Mouse (Mus musculus): ENCODE data around the gene Inhbb. TPM values are rescaled to one million over a fixed set of nuclear protein-coding genes. Genes with fewer than 3 reads are reported as not detected.
A peak's percentile ranks its signal among the peaks of the same experiment; 100 is the strongest.

Inhbb gene
- polyA plus RNA-seq, 1 experiment from 2014 or later, result 0.73 TPM

- 70% methylated on average over 2 of the region's 2 CpGs for WGBS
- no peak overlapping the region for H3K4me2 ChIP-seq (replicated peaks)
- ATAC-seq (ENCODE audit: low FRiP score, low read depth), result no peak
Measured at GRCm38 (mm10) chr1:119398640-119399039, 23.4 kb downstream of the Inhbb start.

DNA sequence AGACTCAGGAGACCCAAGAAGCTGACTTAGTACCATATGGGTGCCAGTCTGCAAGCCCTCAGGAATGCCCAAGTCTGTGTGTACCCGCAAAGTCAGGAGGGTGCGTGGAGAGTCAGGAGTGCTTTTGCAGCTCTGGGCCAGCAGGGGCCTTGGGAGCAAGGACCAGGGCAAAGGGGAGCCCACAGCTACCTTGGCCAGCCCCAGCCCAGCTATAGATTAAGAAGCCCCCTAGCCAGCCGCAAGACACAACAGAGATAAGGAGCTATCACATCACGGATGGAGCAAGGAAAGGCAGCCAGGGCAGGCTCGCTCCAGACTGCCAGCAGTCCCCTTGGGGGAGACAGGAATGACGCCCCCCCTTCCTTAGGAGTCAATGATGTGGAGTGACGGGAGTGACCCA lies 24.2 kb downstream of the Inhbb start:
- no peak overlapping the region for H3K9ac ChIP-seq
- no peaks in the 10 kb centered on the region for H3K4me1 ChIP-seq
- H3K27ac ChIP-seq, result no peak overlapping the region
- H3K36me3 ChIP-seq, result no peaks in the 10 kb centered on the region
- WGBS, result 74% methylated on average over 7 of the region's 7 CpGs
- H3K4me2 ChIP-seq (replicated peaks), result no peak overlapping the region
- H3K4me3 ChIP-seq, result no peak overlapping the region
- H3K9me3 ChIP-seq, result no peaks in the 10 kb centered on the region
- peaks cover 4% of the 10 kb centered on the region; the same call in 1 of the 2 replicates for H3K27me3 ChIP-seq
- no peak for ATAC-seq (ENCODE audit: low FRiP score, low read depth)

More at GRCm38 (mm10) chr1:119398640-119399039, 23.4 kb downstream of the Inhbb start:
- Histone ChIP-seq H3K9ac (no peak overlapping the region), H3K27ac (no peak overlapping the region), H3K9me3 (no peaks in the 10 kb centered on the region), H3K4me3 (no peak overlapping the region), H3K36me3 (no peaks in the 10 kb centered on the region), H3K27me3 (no peaks in the 10 kb centered on the region), H3K4me1 (no peaks in the 10 kb centered on the region)

- no peaks in the 10 kb centered on the region for H3K36me3 ChIP-seq
- H3K9ac ChIP-seq, result no peak overlapping the region
- no peak overlapping the region for H3K4me3 ChIP-seq
- peaks cover 15% of the 10 kb centered on the region for H3K4me1 ChIP-seq
- H3K27me3 ChIP-seq, result peaks cover 23% of the 10 kb centered on the region
- WGBS, result 44% methylated on average over 3 of the region's 3 CpGs
- H3K27ac ChIP-seq, result no peak overlapping the region
- no peak overlapping the region for H3K4me2 ChIP-seq (replicated peaks)
- no peak for ATAC-seq (ENCODE audit: low FRiP score, low read depth)
- H3K9me3 ChIP-seq, result no peaks in the 10 kb centered on the region
Measured at GRCm38 (mm10) chr1:119391311-119391710, 30.7 kb downstream of the Inhbb start.

- H3K4me2 ChIP-seq (replicated peaks), result no peak overlapping the region
- no peak overlapping the region for H3K27ac ChIP-seq
- 51% methylated on average over 4 of the region's 4 CpGs for WGBS
- H3K4me3 ChIP-seq, result no peak overlapping the region
- peaks cover 23% of the 10 kb centered on the region for H3K27me3 ChIP-seq
- H3K9me3 ChIP-seq, result no peaks in the 10 kb centered on the region
- no peak overlapping the region for H3K9ac ChIP-seq
- no peak for ATAC-seq (ENCODE audit: low FRiP score, low read depth)
- no peaks in the 10 kb centered on the region for H3K36me3 ChIP-seq
- H3K4me1 ChIP-seq, result peaks cover 15% of the 10 kb centered on the region
Measured at GRCm38 (mm10) chr1:119390676-119391075, 31.4 kb downstream of the Inhbb start.

GRCm38 (mm10) chr1:119389771-119390500 lies 32.1 kb downstream of the Inhbb start:
- no peaks in the 10 kb centered on the region for H3K9me3 ChIP-seq
- WGBS, result 53% methylated on average over 7 of the region's 7 CpGs
- peaks cover 15% of the 10 kb centered on the region for H3K4me1 ChIP-seq
- H3K4me3 ChIP-seq, result no peak overlapping the region
- no peak overlapping the region for H3K9ac ChIP-seq
- H3K4me2 ChIP-seq (replicated peaks), result no peak overlapping the region
- no peak overlapping the region for H3K27ac ChIP-seq
- no peaks in the 10 kb centered on the region for H3K36me3 ChIP-seq
- peaks cover 23% of the 10 kb centered on the region for H3K27me3 ChIP-seq
- no peak for ATAC-seq (ENCODE audit: low FRiP score, low read depth)

DNA sequence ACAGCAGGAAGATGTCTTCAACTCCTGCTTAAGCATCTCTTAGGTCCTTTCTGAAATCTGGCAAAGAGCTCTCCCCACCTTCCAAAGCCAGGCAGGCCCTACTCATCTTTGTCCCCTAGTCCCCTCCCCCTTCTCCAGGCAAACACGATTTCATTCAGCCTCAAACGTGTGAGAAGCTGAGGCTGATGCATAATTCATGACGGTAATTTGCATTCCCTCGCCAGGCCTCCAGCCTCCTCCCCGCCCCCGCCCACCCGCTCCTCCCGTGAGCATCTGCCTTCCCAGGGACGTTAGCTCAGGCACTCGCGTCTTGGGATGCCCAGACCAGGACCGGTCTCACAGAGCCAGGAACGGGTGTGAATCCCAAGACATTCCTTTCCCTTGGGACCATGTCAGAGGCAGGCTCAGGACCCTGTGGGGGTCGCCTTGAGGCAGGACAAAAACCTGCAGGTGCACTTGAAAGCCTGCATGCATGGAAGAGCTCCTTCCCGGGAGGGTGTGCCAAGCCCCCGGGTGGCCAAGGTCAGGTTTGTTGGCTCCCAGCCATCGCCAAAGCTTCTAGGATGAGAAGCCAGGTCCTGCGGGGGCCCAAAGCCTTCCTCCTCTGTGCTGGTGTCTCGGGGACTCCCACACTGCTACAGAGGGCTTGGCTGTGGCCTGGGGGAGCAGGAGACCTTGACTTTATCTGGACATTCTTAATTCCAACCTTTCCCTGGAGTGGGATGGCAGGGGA lies 33.2 kb downstream of the Inhbb start:
- WGBS, result 6% methylated on average over 19 of the region's 19 CpGs
- Histone ChIP-seq H3K4me2 (replicated peaks) (peak overlapping the region; percentile 34; the same call in 1 of the 2 replicates), H3K9ac (no peak overlapping the region), H3K4me3 (no peak overlapping the region), H3K4me1 (peaks cover 15% of the 10 kb centered on the region), H3K27me3 (peaks cover 23% of the 10 kb centered on the region), H3K36me3 (no peaks in the 10 kb centered on the region), H3K9me3 (no peaks in the 10 kb centered on the region), H3K27ac (no peak overlapping the region)
- no peak for ATAC-seq (ENCODE audit: low FRiP score, low read depth)

DNA sequence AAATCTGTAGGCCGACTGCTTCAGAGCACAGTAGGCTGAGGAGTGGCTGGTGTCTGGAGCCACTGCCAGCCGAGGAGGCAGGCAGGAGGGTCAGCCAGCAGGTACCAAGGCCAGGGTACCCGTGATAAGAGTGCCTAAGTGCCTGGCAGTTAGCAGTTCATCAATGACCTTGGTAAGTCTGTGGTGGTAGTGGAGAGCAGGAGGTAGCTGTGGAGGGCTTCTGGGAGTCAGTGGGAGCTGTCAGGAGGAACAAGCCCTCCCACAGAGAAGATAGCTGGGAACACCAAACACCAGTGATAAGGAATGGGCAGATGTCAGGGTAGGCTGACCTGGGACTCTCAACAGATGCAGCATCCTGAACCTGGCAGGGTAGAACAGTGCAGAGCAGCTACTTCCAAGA lies 35.7 kb downstream of the Inhbb start:
- WGBS, result 80% methylated on average over 3 of the region's 3 CpGs
- Histone ChIP-seq H3K4me1 (peaks cover 10% of the 10 kb centered on the region), H3K4me2 (replicated peaks) (no peak overlapping the region), H3K27me3 (peaks cover 17% of the 10 kb centered on the region), H3K9me3 (no peaks in the 10 kb centered on the region), H3K4me3 (no peak overlapping the region), H3K36me3 (no peaks in the 10 kb centered on the region), H3K27ac (no peak overlapping the region), H3K9ac (no peak overlapping the region)
- no peak for ATAC-seq (ENCODE audit: low FRiP score, low read depth)

GRCm38 (mm10) chr1:119383916-119384315 lies 38.1 kb downstream of the Inhbb start:
- H3K9me3 ChIP-seq, result no peaks in the 10 kb centered on the region
- no peak overlapping the region for H3K4me3 ChIP-seq
- 76% methylated on average over 10 of the region's 10 CpGs for WGBS
- peaks cover 2% of the 10 kb centered on the region for H3K27me3 ChIP-seq
- no peak overlapping the region for H3K9ac ChIP-seq
- H3K4me1 ChIP-seq, result 0 out of 2 replicates have a peak, but pooled peaks cover 3% of the 10 kb centered on the region
- no peak for ATAC-seq (ENCODE audit: low FRiP score, low read depth)
- no peak overlapping the region for H3K4me2 ChIP-seq (replicated peaks)
- H3K27ac ChIP-seq, result no peak overlapping the region
- H3K36me3 ChIP-seq, result no peaks in the 10 kb centered on the region

- H3K27ac ChIP-seq, result no peak overlapping the region
- no peaks in the 10 kb centered on the region for H3K27me3 ChIP-seq
- H3K4me3 ChIP-seq, result no peak overlapping the region
- no peaks in the 10 kb centered on the region for H3K4me1 ChIP-seq
- no peak overlapping the region for H3K4me2 ChIP-seq (replicated peaks)
- 87% methylated on average over 4 of the region's 4 CpGs for WGBS
- no peaks in the 10 kb centered on the region for H3K9me3 ChIP-seq
- H3K9ac ChIP-seq, result no peak overlapping the region
- ATAC-seq (ENCODE audit: low FRiP score, low read depth), result no peak
- H3K36me3 ChIP-seq, result no peaks in the 10 kb centered on the region
Measured at GRCm38 (mm10) chr1:119380609-119381008, 41.4 kb downstream of the Inhbb start.

- ATAC-seq (ENCODE audit: low FRiP score, low read depth), result no peak
- Histone ChIP-seq H3K9ac (no peak overlapping the region), H3K4me3 (no peak overlapping the region), H3K9me3 (no peaks in the 10 kb centered on the region), H3K27ac (no peak overlapping the region), H3K36me3 (no peaks in the 10 kb centered on the region), H3K27me3 (no peaks in the 10 kb centered on the region), H3K4me1 (no peaks in the 10 kb centered on the region), H3K4me2 (replicated peaks) (no peak overlapping the region)
- 61% methylated on average over 5 of the region's 5 CpGs for WGBS
Measured at GRCm38 (mm10) chr1:119375376-119375775, 46.7 kb downstream of the Inhbb start.

DNA sequence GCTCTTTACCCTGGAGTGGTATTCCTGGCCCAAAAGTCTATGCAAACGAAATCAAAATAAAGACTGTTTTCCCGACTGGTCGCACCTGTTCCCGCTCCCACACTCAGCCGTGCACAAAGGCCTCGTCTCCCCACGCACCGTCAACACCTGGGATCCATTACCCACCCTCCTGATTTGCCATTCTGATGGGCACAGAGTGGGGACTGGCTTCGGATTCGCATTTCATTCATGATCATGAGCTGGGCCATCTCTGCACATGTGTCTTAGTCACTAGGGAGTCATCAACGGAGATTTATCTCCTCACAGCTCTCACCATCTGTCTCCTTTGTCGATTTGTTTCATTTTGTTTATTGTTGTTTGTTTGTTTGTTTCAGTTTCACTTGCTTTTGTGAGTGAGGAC lies 54.5 kb downstream of the Inhbb start:
- no peaks in the 10 kb centered on the region for H3K27me3 ChIP-seq
- no peaks in the 10 kb centered on the region for H3K9me3 ChIP-seq
- 59% methylated on average over 12 of the region's 12 CpGs for WGBS
- no peak overlapping the region for H3K27ac ChIP-seq
- no peaks in the 10 kb centered on the region for H3K36me3 ChIP-seq
- ATAC-seq (ENCODE audit: low FRiP score, low read depth), result no peak
- no peak overlapping the region for H3K9ac ChIP-seq
- no peaks in the 10 kb centered on the region for H3K4me1 ChIP-seq
- no peak overlapping the region for H3K4me2 ChIP-seq (replicated peaks)
- no peak overlapping the region for H3K4me3 ChIP-seq

GRCm38 (mm10) chr1:119366315-119366714 lies 55.7 kb downstream of the Inhbb start:
- 49% methylated on average over 6 of the region's 6 CpGs for WGBS
- ATAC-seq (ENCODE audit: low FRiP score, low read depth), result no peak
- Histone ChIP-seq H3K4me1 (no peaks in the 10 kb centered on the region), H3K36me3 (no peaks in the 10 kb centered on the region), H3K27me3 (no peaks in the 10 kb centered on the region), H3K4me2 (replicated peaks) (no peak overlapping the region), H3K9ac (no peak overlapping the region), H3K4me3 (no peak overlapping the region), H3K9me3 (no peaks in the 10 kb centered on the region; the same call in 1 of the 2 replicates), H3K27ac (no peak overlapping the region)
